Mouse (Mus musculus): ENCODE measurements around the gene Zfp358. TPM values are rescaled to one million over a fixed set of nuclear protein-coding genes. Genes with fewer than 3 reads are reported as not detected.
A peak's percentile ranks its signal among the peaks of the same experiment; 100 is the strongest.

Zfp358 gene
- polyA plus RNA-seq, 1 experiment from 2014 or later = 61.1 TPM

DNA sequence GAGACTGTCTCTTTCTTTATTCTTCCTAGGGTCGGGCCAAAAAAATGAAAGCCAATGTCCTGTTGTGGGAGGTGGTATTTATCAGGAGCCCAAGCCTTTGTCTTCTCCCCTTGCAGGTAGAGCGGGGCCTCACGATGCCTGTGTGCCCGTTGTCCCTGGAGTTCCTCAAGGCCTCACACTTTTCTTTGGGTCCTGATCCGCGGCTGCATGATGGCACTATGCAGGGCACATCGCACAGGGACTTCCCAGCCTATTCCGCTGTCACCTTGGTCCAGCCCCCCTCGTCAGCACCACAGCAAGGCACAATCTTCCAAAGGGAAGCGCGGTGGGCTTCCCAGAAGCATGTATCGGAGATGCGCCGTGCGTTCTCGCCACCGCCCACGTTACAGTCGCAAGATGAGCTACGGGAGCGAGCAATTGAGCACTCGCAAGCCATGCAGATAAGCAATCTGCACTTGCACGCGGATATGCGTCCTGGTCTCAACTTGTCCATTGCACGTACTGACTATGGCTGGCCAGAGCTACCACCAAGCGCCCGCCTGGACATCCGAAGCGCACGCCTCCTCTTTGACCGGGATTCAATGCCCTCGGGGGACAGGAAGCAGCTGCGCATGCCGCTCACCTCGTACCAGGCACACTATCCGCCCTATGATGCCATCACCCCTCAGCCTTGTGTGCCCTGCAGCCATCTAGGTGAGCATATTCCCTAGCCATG, 17.1 kb upstream of the Zfp358 start:
- no peaks in the 10 kb centered on the region for H3K36me3 ChIP-seq
- 0 out of 2 replicates have a peak, but pooled peaks cover 6% of the 10 kb centered on the region for H3K4me1 ChIP-seq (replicated peaks)
- ATAC-seq (ENCODE audit: insufficient number of reproducible peaks, insufficient read depth, low FRiP score, low TSS enrichment, low read depth) = no peak
- H3K4me2 ChIP-seq = peak overlapping the region; percentile 53
- peak overlapping the region; percentile 30 for H3K4me3 ChIP-seq (replicated peaks)
- peak overlapping the region; percentile 45 for H3K9ac ChIP-seq (replicated peaks)
- no peaks in the 10 kb centered on the region for H3K9me3 ChIP-seq
- WGBS = 21% methylated on average over 37 of the region's 37 CpGs
- peaks cover 27% of the 10 kb centered on the region for H3K27me3 ChIP-seq
- H3K27ac ChIP-seq = no peak overlapping the region

DNA sequence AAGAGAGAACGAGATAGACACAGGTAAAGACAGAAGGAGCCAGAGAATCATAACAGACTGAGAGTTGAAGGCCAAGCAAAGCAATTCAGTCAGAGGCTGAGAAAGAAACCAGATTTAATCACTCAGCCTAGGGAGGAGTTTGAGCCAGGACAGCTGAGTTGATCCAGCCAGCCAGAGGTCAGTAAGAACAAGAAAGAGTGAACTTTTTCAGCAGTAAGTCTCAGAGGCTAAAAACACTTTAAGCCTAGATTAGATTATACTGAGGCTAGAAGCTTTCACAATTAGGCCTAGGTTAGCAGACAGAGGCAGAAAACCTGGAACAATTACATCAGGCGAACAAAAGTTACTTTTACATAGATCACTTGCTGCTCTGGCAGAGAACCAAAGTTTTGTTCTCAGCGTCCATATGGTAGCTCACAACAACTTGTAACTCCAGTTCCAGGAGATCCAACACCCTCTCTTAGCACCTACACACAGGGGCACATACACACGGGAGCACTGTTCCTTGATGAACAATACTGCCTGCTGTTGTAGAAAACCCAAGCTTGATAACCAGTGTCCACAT, 12.6 kb upstream of the Zfp358 start:
- peaks cover 25% of the 10 kb centered on the region for H3K27me3 ChIP-seq
- 72% methylated on average over 4 of the region's 4 CpGs for WGBS
- no peak overlapping the region for H3K4me2 ChIP-seq
- no peak overlapping the region for H3K9ac ChIP-seq (replicated peaks)
- no peaks in the 10 kb centered on the region for H3K36me3 ChIP-seq
- H3K27ac ChIP-seq = no peak overlapping the region
- no peak for ATAC-seq (ENCODE audit: insufficient number of reproducible peaks, insufficient read depth, low FRiP score, low TSS enrichment, low read depth)
- no peaks in the 10 kb centered on the region for H3K9me3 ChIP-seq
- no peak overlapping the region for H3K4me3 ChIP-seq (replicated peaks)
- 0 out of 2 replicates have a peak, but pooled peaks cover 6% of the 10 kb centered on the region for H3K4me1 ChIP-seq (replicated peaks)

DNA sequence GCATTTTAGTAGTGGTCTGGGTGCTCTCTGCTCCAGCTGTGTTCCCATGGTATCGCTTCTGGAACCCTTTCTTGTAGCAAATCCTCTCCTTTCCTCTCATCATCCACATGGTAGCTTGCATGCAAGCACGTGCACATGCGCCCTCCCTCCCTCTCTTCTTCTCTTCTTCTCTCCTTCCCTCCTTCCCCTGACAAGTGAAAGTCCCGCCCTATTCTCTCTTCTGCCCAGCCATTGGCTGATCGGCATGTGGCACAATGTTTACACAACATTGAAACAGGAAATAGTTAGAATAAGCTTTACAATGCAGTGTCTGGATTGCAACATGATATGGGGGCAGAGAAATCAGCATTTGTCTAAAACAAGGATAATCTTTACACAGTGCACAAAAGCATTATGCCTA, 11.3 kb upstream of the Zfp358 start:
- H3K4me3 ChIP-seq (replicated peaks) = no peak overlapping the region

DNA sequence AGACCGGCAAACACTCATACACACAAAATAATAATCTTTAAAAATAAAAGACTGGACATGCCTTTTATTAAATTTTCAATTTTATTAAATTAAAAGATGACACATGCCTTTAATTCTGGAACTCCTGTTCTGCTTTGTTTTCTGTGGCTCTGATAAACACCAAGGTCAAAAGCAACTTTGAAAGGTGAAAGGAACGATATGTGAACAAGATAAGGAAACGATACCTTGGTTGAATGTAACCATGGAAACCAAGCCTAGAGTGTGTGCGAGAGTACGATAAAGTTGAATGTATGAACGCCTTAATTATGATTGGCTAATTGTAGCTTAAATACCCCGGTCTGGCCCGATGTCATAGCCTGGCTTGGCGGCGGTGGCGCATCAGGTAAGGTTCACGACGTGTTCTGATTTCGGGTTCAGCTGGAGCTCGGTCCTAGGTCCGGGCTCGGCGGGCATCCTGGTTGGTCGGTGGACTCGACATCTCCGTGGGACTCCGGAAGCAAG, 10.6 kb upstream of the Zfp358 start:
- Histone ChIP-seq H3K36me3 (no peaks in the 10 kb centered on the region), H3K4me1 (replicated peaks) (no peaks in the 10 kb centered on the region), H3K27ac (no peak overlapping the region), H3K4me2 (no peak overlapping the region), H3K27me3 (peaks cover 9% of the 10 kb centered on the region; the same call in 1 of the 2 replicates), H3K9ac (replicated peaks) (no peak overlapping the region), H3K4me3 (replicated peaks) (no peak overlapping the region), H3K9me3 (no peaks in the 10 kb centered on the region)
- ATAC-seq (ENCODE audit: insufficient number of reproducible peaks, insufficient read depth, low FRiP score, low TSS enrichment, low read depth) = no peak
- WGBS = 87% methylated on average over 22 of the region's 22 CpGs

More for the DNA sequence above, 11.3 kb upstream of the Zfp358 start:
- H3K4me1 ChIP-seq (replicated peaks) = no peaks in the 10 kb centered on the region
- H3K27me3 ChIP-seq = peaks cover 13% of the 10 kb centered on the region; the same call in 1 of the 2 replicates
- no peak overlapping the region for H3K27ac ChIP-seq
- ATAC-seq (ENCODE audit: insufficient number of reproducible peaks, insufficient read depth, low FRiP score, low TSS enrichment, low read depth) = no peak
- H3K36me3 ChIP-seq = no peaks in the 10 kb centered on the region
- no peak overlapping the region for H3K4me2 ChIP-seq
- no peak overlapping the region for H3K9ac ChIP-seq (replicated peaks)
- no peaks in the 10 kb centered on the region for H3K9me3 ChIP-seq
- 70% methylated on average over 5 of the region's 5 CpGs for WGBS

DNA sequence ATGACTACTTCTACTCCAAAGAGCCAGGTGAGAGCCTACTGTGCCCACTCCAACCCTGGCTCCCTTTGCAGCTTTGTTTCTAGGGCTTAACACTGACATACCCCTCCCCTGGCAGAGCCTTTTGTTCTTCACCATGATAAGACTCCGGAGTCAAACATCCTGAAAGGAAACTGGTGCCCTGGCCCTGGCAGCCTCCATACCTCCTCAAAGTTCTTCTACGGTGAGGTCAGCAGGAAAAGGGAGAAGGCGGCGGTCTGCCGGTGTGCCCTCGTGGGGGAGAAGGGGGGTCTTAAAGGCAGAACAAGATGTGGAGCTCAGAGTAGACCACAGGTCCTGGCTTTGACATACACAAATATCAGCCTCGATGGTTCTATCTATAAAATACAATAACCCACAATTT, 9.4 kb upstream of the Zfp358 start:
- H3K9ac ChIP-seq (replicated peaks) = no peak overlapping the region
- no peaks in the 10 kb centered on the region for H3K9me3 ChIP-seq
- no peaks in the 10 kb centered on the region for H3K27me3 ChIP-seq
- H3K4me3 ChIP-seq (replicated peaks) = no peak overlapping the region
- H3K4me1 ChIP-seq (replicated peaks) = no peaks in the 10 kb centered on the region
- no peaks in the 10 kb centered on the region for H3K36me3 ChIP-seq
- no peak overlapping the region for H3K4me2 ChIP-seq
- WGBS = 83% methylated on average over 7 of the region's 7 CpGs
- ATAC-seq (ENCODE audit: insufficient number of reproducible peaks, insufficient read depth, low FRiP score, low TSS enrichment, low read depth) = no peak
- no peak overlapping the region for H3K27ac ChIP-seq

DNA sequence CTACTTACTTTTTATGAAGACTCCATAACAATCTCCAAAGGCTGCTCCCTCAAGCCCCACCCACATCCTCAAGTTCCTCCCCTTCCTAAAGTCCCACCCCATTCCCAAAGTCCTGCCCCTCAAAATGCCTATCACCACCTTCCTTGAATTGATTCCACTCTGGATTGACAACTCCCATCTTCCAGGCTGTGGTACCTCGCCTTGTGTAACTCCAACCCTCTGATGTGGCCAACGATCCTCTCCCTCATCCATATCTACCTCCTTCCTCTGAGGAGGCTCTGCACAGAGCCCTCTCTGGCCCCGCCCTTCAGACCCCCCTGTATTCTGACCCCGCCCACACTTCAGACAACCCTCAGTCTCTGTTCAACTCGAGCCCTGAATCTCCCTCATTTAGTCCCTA, 7.7 kb upstream of the Zfp358 start:
- no peaks in the 10 kb centered on the region for H3K9me3 ChIP-seq
- H3K4me2 ChIP-seq = no peak overlapping the region
- H3K27me3 ChIP-seq = no peaks in the 10 kb centered on the region
- WGBS = 24% methylated on average over 5 of the region's 5 CpGs
- H3K4me1 ChIP-seq (replicated peaks) = no peaks in the 10 kb centered on the region
- H3K36me3 ChIP-seq = no peaks in the 10 kb centered on the region
- no peak overlapping the region for H3K4me3 ChIP-seq (replicated peaks)
- no peak for ATAC-seq (ENCODE audit: insufficient number of reproducible peaks, insufficient read depth, low FRiP score, low TSS enrichment, low read depth)
- H3K27ac ChIP-seq = no peak overlapping the region
- H3K9ac ChIP-seq (replicated peaks) = no peak overlapping the region

DNA sequence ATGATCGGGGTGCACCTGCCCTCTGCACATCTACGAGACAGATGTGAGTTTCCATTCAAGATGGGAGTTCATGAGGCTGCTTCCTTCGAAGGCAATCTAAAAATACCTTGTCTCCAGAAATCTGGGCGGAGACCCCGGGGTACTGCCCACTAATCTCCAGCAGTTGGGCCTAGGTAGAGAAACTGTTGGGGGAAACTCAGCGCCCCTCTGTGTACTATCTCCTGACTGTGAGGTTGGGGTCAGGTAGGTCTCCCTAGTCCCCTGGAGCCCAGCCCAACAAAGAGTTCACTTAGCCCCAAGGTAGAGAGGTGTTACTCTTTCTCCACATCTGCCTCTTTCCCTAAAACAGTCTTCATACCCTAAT, 889 bp downstream of the Zfp358 start:
- WGBS = 52% methylated on average over 6 of the region's 6 CpGs
- no peak; the same call in 1 of the 2 replicates for ATAC-seq (ENCODE audit: insufficient number of reproducible peaks, insufficient read depth, low FRiP score, low TSS enrichment, low read depth)
- 0 out of 2 replicates have a peak, but pooled peaks cover 4% of the 10 kb centered on the region for H3K4me1 ChIP-seq (replicated peaks)

DNA sequence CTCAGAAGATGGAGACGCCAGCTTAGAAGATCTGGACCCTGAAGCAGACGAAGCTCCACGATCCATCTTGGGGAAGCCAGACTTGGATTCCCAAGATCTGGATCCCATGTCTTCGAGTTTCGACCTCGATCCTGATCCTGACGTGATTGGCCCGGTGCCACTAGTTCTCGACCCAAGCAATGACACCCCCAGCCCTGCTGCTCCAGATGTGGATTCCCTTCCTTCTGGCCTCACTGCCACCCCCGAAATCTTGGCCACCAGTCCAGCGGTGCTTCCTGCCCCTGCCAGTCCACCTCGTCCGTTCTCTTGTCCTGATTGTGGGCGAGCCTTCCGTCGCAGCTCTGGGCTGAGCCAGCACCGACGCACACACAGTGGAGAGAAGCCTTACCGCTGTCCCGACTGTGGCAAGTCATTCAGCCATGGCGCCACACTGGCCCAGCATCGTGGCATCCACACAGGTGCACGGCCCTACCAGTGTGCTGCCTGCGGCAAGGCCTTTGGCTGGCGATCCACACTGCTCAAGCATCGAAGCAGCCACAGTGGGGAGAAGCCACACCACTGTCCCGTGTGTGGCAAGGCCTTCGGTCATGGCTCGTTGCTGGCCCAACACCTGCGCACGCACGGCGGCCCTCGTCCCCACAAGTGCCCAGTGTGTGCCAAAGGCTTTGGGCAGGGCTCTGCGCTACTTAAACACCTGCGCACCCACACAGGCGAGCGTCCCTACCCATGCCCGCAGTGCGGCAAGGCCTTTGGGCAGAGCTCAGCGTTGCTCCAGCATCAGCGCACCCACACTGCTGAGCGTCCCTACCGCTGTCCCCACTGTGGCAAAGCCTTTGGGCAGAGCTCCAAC, 2.9 kb downstream of the Zfp358 start:
- H3K9ac ChIP-seq (replicated peaks) = no peak overlapping the region
- no peak for ATAC-seq (ENCODE audit: insufficient number of reproducible peaks, insufficient read depth, low FRiP score, low TSS enrichment, low read depth)
- peaks cover 49% of the 10 kb centered on the region for H3K36me3 ChIP-seq
- H3K27me3 ChIP-seq = no peaks in the 10 kb centered on the region
- 0 out of 2 replicates have a peak overlapping the region, but pooled peaks have one; percentile 1 for H3K4me3 ChIP-seq (replicated peaks)
- 96% methylated on average over 44 of the region's 44 CpGs for WGBS
- H3K9me3 ChIP-seq = peaks cover 24% of the 10 kb centered on the region
- peaks cover 5% of the 10 kb centered on the region for H3K4me1 ChIP-seq (replicated peaks)
- no peak overlapping the region for H3K4me2 ChIP-seq
- no peak overlapping the region for H3K27ac ChIP-seq

More for the DNA sequence above, 889 bp downstream of the Zfp358 start:
- Histone ChIP-seq H3K27me3 (no peaks in the 10 kb centered on the region), H3K9ac (replicated peaks) (peak overlapping the region; percentile 97), H3K4me3 (replicated peaks) (peak overlapping the region; percentile 85), H3K9me3 (peaks cover 24% of the 10 kb centered on the region), H3K27ac (peak overlapping the region; percentile 88), H3K4me2 (peak overlapping the region; percentile 64), H3K36me3 (peaks cover 47% of the 10 kb centered on the region)

DNA sequence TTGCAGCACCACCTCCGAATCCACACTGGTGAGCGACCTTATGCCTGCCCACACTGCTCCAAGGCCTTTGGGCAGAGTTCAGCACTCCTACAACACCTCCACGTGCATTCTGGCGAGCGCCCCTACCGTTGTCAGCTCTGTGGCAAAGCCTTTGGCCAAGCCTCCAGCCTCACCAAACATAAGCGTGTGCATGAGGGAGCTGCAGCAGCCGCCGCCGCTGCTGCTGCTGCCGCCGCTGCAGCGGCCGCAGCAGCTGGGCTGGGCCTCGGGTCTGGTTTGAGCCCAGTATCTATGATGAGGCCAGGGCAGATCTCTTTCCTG, 3.5 kb downstream of the Zfp358 start:
- Histone ChIP-seq H3K4me2 (no peak overlapping the region), H3K9ac (replicated peaks) (no peak overlapping the region), H3K36me3 (peaks cover 49% of the 10 kb centered on the region), H3K27me3 (no peaks in the 10 kb centered on the region), H3K4me3 (replicated peaks) (0 out of 2 replicates have a peak overlapping the region, but pooled peaks have one; percentile 1), H3K4me1 (replicated peaks) (peaks cover 11% of the 10 kb centered on the region), H3K27ac (no peak overlapping the region), H3K9me3 (peaks cover 24% of the 10 kb centered on the region)
- 95% methylated on average over 15 of the region's 15 CpGs for WGBS
- no peak for ATAC-seq (ENCODE audit: insufficient number of reproducible peaks, insufficient read depth, low FRiP score, low TSS enrichment, low read depth)

DNA sequence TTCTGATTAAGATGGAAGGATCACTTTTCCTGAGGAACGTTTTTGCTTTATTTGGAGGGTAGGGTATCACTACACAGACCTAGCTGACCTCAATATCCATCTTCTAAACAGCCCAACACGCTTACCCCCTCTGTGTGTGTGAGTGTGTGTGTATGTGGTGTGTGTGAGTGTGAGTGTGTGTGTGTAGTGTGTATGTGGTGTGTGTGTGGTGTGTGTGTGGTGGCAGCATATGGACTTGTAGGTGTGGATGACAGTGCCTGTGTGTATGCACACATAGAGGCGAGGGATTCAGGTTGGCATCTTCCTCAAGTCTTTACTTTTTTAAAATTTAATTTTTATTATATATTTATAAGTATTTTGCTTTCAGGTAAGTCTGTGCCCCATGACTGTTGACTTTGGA, 5.6 kb downstream of the Zfp358 start:
- Histone ChIP-seq H3K9me3 (peaks cover 24% of the 10 kb centered on the region), H3K4me1 (replicated peaks) (peaks cover 15% of the 10 kb centered on the region), H3K27me3 (no peaks in the 10 kb centered on the region), H3K27ac (no peak overlapping the region), H3K4me2 (no peak overlapping the region), H3K4me3 (replicated peaks) (no peak overlapping the region), H3K36me3 (peaks cover 49% of the 10 kb centered on the region), H3K9ac (replicated peaks) (no peak overlapping the region)
- WGBS = 89% methylated on average over 3 of the region's 3 CpGs
- ATAC-seq (ENCODE audit: insufficient number of reproducible peaks, insufficient read depth, low FRiP score, low TSS enrichment, low read depth) = no peak

DNA sequence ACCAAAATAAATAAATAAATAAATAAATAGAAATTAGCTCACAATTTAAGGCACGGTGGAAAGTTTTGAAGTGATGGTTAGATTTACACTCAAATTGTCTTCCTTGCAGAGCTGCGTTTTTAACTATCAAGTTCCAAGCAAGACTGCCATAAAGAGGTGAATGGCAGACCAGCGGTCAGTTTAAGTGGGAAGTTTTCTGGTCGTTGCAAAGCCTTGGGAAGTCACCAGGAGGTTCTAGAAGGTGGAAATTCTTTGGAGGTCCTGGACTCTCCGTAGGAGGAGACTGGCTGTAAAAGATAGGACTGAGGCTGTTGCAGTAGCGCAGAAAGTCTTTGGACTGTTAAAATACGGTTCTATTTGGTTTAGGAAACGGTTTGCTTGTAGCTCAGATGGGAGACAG, 6.8 kb downstream of the Zfp358 start:
- no peaks in the 10 kb centered on the region for H3K27me3 ChIP-seq
- H3K4me2 ChIP-seq = peak overlapping the region; percentile 80
- H3K36me3 ChIP-seq = peaks cover 48% of the 10 kb centered on the region
- H3K9ac ChIP-seq (replicated peaks) = peak overlapping the region; percentile 80
- ATAC-seq (ENCODE audit: insufficient number of reproducible peaks, insufficient read depth, low FRiP score, low TSS enrichment, low read depth) = 0 out of 2 replicates have a peak, but pooled peaks have one; percentile 0
- peaks cover 19% of the 10 kb centered on the region for H3K9me3 ChIP-seq
- 5% methylated on average over 8 of the region's 8 CpGs for WGBS
- H3K4me3 ChIP-seq (replicated peaks) = peak overlapping the region; percentile 77
- H3K27ac ChIP-seq = peak overlapping the region; percentile 94
- peaks cover 11% of the 10 kb centered on the region for H3K4me1 ChIP-seq (replicated peaks)
